Mouse (Mus musculus): ENCODE results near the gene Gnl2.

- TF ChIP-seq CTCF (IDR thresholded peaks at IDR 0.05) = no peak
- no peak for TF ChIP-seq EP300 (IDR thresholded peaks at IDR 0.05)
Observed at GRCm38 (mm10) chr4:125008220-125008619, 8.2 kb upstream of the Gnl2 start.
